Mouse (Mus musculus) G1E (cell line): ENCODE measurements around the gene Atrn.

Experiments
- CTCF ChIP-seq: IDR thresholded peaks from 2 replicates; pipeline ENCODE4 v1.5.1; 2012; ENCODE audit warnings: low read depth, low read length, inconsistent platforms, mixed read lengths
- POLR2AphosphoS5 ChIP-seq: IDR thresholded peaks from 2 replicates; pipeline ENCODE4 v1.6.1; 2012; ENCODE audit warnings: low read depth, low read length, inconsistent platforms; ENCODE audit not compliant: insufficient replicate concordance

GRCm38 (mm10) chr2:130911691-130912090 lies 5.4 kb downstream of the Atrn start:
- no peak for TF ChIP-seq CTCF
- TF ChIP-seq POLR2AphosphoS5: no peak
